Mouse (Mus musculus) central nervous system, embryonic 11.5 days (tissue): ENCODE results near the gene Oscp1. TPM values are rescaled to one million over a fixed set of nuclear protein-coding genes. Genes with fewer than 3 reads are reported as not detected.

Experiments
- polyA plus RNA-seq: library from polyadenylated mRNA; depleted of rRNA; stranded (reverse); fragments of >200 nt; gene quantifications from 2 replicates; pipeline ENCODE4 v1.2.3, GENCODE M21; 2012; rRNA removed

The Oscp1 gene
- polyA plus RNA-seq: 10.7 and 11.7 TPM in 2 replicates

GRCm38 (mm10) chr4:126058134-126058996 is at the start of gene Oscp1:
Gene Oscp1, plus strand, starts transcription at chr4:126058565.

GRCm38 (mm10) chr4:126024303-126024900 is 34.0 kb upstream of the Oscp1 start, which contains the start of gene Csf3r:
Gene Csf3r, plus strand, starts transcription at chr4:126024550.

GRCm38 (mm10) chr4:126046851-126047585 is 11.3 kb upstream of the Oscp1 start, which contains the start of gene Mrps15:
Gene Mrps15, plus strand, starts transcription at chr4:126046925.

GRCm38 (mm10) chr4:126096464-126097111 is 38.2 kb downstream of the Oscp1 start, which contains the start of gene Lsm10:
Gene Lsm10, plus strand, starts transcription at chr4:126096623.

GRCm38 (mm10) chr4:126103590-126104068 is 45.3 kb downstream of the Oscp1 start, which contains the start of gene Stk40:
Gene Stk40, plus strand, starts transcription at chr4:126103957.

Other genes starting within 250 kb of the Oscp1 start
- 0.80 and 0.89 TPM in 2 replicates for gene Csf3r, start 34.0 kb upstream of the Oscp1 start, polyA plus RNA-seq
- gene Mrps15, start 11.6 kb upstream of the Oscp1 start, polyA plus RNA-seq: 90.6 and 93.7 TPM in 2 replicates
- gene Lsm10, start 38.1 kb downstream of the Oscp1 start, polyA plus RNA-seq: 28.7 and 37.4 TPM in 2 replicates
- 28.2 and 29.0 TPM in 2 replicates for gene Stk40, start 45.4 kb downstream of the Oscp1 start, polyA plus RNA-seq
- 36.8 and 51.1 TPM in 2 replicates for gene Eva1b, start 89.2 kb downstream of the Oscp1 start, polyA plus RNA-seq
- gene Sh3d21, start 104.9 kb downstream of the Oscp1 start, polyA plus RNA-seq: 1.6 and 2.6 TPM in 2 replicates
- 199 and 213 TPM in 2 replicates for gene Thrap3, start 144.2 kb downstream of the Oscp1 start, polyA plus RNA-seq
- gene Map7d1, start 197.8 kb downstream of the Oscp1 start, polyA plus RNA-seq: 143 and 628 TPM in 2 replicates
- gene Trappc3, start 203.8 kb downstream of the Oscp1 start, polyA plus RNA-seq: 101 and 109 TPM in 2 replicates
- gene Col8a2, start 228.2 kb downstream of the Oscp1 start, polyA plus RNA-seq: 9.4 and 11.5 TPM in 2 replicates